Mouse (Mus musculus) cerebellum, adult 2 months (tissue): Measurements from ENCODE around the gene Limk2. TPM values are rescaled to one million over a fixed set of nuclear protein-coding genes. Genes with fewer than 3 reads are reported as not detected.
A peak's percentile ranks its signal among the peaks of the same experiment; 100 is the strongest.

Source experiments
- DNase-seq, 2 experiments: peaks; one replicate each; pipeline ENCODE4 v3.0.0; 2021
- H3K27ac ChIP-seq: fragments of 200-500 bp; 2 replicates; pipeline ENCODE4 v1.5.1; 2012; ENCODE audit warnings: low read length, control low read depth, inconsistent platforms; ENCODE audit not compliant: insufficient read depth
- H3K27me3 ChIP-seq: fragments of 200-500 bp; 2 replicates; pipeline ENCODE4 v1.6.1; 2012; ENCODE audit warnings: inconsistent platforms, mild to moderate bottlenecking, low read length, moderate library complexity; ENCODE audit not compliant: control insufficient read depth, insufficient read depth
- H3K4me1 ChIP-seq: fragments of 200-500 bp; 2 replicates; pipeline ENCODE4 v1.6.1; 2011; ENCODE audit warnings: low read length; ENCODE audit not compliant: control insufficient read depth, insufficient read depth
- H3K4me3 ChIP-seq: fragments of 200-500 bp; replicated peaks from 2 replicates; pipeline ENCODE3; 2011; ENCODE audit warnings: mild to moderate bottlenecking, low read depth, low read length, control low read depth; ENCODE audit not compliant: insufficient read depth
- CTCF ChIP-seq: fragments of 200-500 bp; IDR thresholded peaks from 2 replicates; pipeline ENCODE4 v1.5.1; 2011; ENCODE audit warnings: low read depth, mild to moderate bottlenecking, control low read depth, low read length, moderate library complexity, borderline replicate concordance; ENCODE audit not compliant: insufficient read depth
- POLR2A ChIP-seq: fragments of 200-500 bp; IDR thresholded peaks from 2 replicates; pipeline ENCODE4 v1.6.1; 2011; ENCODE audit warnings: low read length, control low read depth, borderline replicate concordance; ENCODE audit not compliant: insufficient read depth
- WGBS: fragments of 180-500 bp; shearing (Covaris S2); methylation state at CpG from one replicate; pipeline ENCODE4 v1.1.7; 2018; 5-methylcytosine and 5-hydroxymethylcytosine counted together
- polyA plus RNA-seq: library from polyadenylated mRNA; depleted of rRNA; stranded (reverse); fragments of >200 nt; gene quantifications from 2 replicates; pipeline ENCODE4 v1.2.3, GENCODE M21; 2012

Gene Limk2
- polyA plus RNA-seq, 1 experiment: 201 TPM

DNA sequence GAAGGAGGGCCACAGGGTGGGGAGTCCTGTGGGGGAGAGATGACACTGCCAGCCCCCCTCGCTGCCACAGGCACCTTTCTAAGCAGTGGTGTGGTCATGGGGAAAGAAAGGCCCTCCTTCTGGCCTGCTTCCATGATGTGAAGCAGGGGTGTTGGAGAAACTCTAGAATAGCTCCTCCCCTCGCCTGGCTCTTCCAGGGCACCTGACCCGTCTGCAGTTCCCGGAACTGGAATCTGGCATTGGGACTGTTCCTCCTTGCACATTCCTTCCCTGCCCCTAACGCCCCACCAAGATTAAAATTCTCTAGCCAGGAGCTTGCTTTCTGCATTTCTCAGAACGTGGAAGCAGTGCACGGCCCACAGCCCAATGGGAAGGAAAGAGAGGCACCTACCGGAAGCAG lies 16.5 kb downstream of the Limk2 start:
- whole genome bisulfite sequencing: 59% methylated on average over 8 of the region's 8 CpGs
- Histone ChIP-seq H3K27me3 (no peaks in the 10 kb centered on the region), H3K4me3 (no peak overlapping the region), H3K27ac (no peak overlapping the region), H3K4me1 (peaks cover 8% of the 10 kb centered on the region; the same call in 1 of the 2 replicates)
- no peak for TF ChIP-seq POLR2A
- TF ChIP-seq CTCF: no peak
- no peak for DNase-seq

DNA sequence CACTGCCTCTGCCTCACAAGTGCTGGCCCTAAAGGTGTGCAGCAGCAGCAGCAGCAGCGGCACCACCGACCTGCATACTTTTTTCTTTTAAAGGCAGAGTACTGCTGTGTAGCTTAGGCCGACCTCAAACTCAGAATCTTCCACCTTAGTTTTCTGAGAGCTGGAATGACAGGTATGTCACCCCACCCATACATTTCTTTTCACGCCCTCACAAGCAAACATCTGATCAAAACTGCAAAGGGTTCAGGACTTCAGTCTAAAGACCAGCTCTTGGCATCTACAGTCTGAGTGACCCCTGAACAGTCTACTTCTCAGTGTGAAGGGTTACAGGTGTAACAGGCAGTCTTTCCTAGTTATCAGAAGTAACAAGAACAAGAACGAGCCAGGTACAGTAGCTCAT lies 18.2 kb downstream of the Limk2 start:
- no peak overlapping the region for H3K4me3 ChIP-seq
- WGBS: 93% methylated on average over 5 of the region's 5 CpGs
- H3K27ac ChIP-seq: no peak overlapping the region
- TF ChIP-seq POLR2A (no peak), CTCF (no peak)
- H3K27me3 ChIP-seq: no peaks in the 10 kb centered on the region
- no peak for DNase-seq
- H3K4me1 ChIP-seq: peaks cover 8% of the 10 kb centered on the region; the same call in 1 of the 2 replicates

DNA sequence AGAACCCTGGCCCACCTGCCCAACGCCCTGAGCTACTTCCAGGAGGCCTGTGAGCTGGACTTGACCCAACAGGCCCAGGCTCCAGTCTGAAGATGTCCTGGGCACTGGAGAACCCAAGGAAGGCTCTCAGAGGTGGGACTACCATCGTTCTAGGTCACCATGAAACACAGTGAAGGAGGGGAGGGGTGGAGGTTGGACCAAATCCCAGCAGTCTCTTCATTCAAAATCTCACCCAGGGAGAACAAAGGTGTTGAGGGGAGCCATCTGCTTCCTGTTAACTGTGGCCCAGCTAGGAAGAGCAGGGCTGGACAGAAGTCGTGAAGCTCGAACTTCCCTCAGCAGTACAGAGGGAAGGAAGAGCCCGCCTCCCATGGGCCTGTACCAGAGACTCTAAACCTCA lies 19.0 kb downstream of the Limk2 start:
- H3K4me3 ChIP-seq: no peak overlapping the region
- 11% methylated on average over 5 of the region's 5 CpGs for WGBS
- peak; percentile 61 to 70 for DNase-seq
- H3K4me1 ChIP-seq: peaks cover 8% of the 10 kb centered on the region; the same call in 1 of the 2 replicates
- TF ChIP-seq POLR2A: no peak
- TF ChIP-seq CTCF: no peak
- no peaks in the 10 kb centered on the region for H3K27me3 ChIP-seq
- peak overlapping the region; percentile 80 for H3K27ac ChIP-seq

DNA sequence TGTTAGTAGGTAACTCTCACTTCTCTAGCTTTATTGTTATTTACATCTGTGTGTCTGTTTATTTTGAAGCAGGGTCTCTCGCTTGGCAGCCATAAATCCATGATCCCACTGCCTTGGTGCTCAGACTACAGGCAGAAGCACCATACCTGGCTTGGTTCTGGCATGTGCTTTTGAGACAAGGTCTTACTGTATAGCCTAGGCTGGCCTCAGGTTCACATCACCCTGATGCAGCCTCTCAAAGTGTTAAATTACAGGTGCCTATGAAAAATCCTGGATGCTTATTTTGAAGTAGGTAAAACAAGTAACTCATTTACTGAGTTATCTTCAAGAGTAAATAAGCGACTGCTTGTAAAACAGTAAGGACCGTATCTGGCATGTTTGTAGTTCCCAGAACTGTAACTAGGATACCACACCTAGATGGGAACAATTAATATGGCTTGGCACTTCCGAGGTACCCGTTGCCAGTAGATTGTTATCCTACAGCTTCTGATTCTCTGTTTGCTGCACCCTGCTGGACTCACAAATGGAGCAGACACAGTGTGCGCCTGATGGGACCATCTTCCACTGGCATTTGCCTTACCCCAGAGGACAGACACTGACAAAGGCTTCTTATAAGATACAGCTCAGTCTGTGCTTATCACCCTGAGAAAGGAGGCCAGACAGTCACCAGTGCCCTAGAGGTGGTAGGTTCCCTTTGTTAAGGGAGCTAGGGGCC lies 21.4 kb downstream of the Limk2 start:
- no peak overlapping the region for H3K27ac ChIP-seq
- no peak overlapping the region for H3K4me3 ChIP-seq
- TF ChIP-seq CTCF: no peak
- TF ChIP-seq POLR2A: no peak
- peaks cover 3% of the 10 kb centered on the region; the same call in 1 of the 2 replicates for H3K4me1 ChIP-seq
- H3K27me3 ChIP-seq: no peaks in the 10 kb centered on the region
- no peak for DNase-seq
- 74% methylated on average over 6 of the region's 6 CpGs for WGBS

DNA sequence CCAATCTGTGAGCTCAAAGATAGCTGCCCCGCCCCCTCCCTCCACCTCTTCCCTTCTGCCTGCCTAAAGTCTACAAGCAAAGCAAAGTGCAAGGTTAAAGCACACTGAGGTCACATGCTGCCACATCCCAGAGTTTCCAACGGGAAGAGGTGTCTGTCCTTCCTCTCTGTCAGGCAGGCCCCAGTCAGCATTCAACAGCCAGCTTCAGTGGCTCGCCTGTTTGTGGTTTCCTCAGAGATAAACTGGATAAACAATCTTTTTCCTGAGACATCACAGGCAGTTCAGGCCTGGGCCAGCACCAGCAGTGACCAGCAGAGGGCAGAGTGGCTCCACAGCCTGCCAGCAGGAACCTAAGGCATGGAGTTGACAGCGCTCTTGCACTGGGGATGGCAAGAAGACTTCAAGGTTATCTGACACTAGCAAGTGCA lies 22.0 kb downstream of the Limk2 start:
- WGBS: 28% methylated on average over 4 of the region's 4 CpGs
- H3K27ac ChIP-seq: no peak overlapping the region

DNA sequence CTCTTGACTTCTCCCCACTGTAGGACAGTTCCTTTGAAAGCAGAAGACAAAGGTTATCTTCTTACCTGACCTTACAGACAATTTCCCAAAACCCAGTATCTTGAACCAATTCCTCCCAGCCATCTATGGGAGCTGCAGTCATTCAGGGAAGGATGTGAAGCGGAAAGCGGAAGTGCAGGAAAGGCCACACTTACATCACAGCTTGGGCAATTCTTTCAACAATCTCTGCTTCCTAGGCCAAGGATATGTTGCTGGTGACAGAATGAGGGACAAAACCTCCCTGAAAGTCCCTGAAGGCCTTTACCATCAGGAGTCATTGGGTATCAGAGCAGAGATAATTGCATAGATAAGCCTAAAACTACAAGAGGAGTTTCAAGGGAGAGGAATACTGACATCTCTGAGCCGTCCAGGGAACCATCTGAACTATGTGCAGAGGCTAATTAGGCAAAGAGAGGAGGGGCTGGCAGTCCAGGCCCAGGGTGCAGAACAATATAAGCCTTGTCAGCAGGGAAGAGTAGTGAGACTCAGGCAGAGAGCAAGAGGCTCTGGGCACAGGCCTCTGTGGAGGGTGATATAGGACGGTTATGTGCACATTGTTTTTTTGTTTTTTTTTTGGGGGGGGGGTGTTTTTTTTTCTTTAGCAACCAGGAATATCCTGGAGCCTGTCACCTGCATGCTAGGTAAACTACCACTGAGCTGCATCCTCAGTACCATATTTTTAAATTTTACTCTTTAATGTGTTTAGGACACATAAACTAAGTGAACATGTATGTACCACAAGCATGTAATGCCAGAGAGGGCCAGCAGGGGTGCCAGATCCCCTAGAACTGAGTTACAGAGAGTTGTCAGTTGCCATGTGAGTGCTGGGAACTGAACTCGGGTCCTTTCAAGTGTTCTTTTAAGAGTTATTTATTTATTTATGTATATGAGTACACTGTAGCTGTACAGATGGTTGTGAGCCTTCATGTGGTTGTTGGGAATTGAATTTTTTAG lies 26.1 kb downstream of the Limk2 start:
- H3K27ac ChIP-seq: peak overlapping the region; percentile 4; the same call in 1 of the 2 replicates
- 84% methylated on average over 5 of the region's 5 CpGs for WGBS

More for the DNA sequence above, 22.0 kb downstream of the Limk2 start:
- Histone ChIP-seq H3K4me1 (peaks cover 3% of the 10 kb centered on the region; the same call in 1 of the 2 replicates), H3K4me3 (no peak overlapping the region), H3K27me3 (no peaks in the 10 kb centered on the region)
- peak; percentile 84 to 92 for DNase-seq
- TF ChIP-seq POLR2A (no peak), CTCF (peak; percentile 99)

DNA sequence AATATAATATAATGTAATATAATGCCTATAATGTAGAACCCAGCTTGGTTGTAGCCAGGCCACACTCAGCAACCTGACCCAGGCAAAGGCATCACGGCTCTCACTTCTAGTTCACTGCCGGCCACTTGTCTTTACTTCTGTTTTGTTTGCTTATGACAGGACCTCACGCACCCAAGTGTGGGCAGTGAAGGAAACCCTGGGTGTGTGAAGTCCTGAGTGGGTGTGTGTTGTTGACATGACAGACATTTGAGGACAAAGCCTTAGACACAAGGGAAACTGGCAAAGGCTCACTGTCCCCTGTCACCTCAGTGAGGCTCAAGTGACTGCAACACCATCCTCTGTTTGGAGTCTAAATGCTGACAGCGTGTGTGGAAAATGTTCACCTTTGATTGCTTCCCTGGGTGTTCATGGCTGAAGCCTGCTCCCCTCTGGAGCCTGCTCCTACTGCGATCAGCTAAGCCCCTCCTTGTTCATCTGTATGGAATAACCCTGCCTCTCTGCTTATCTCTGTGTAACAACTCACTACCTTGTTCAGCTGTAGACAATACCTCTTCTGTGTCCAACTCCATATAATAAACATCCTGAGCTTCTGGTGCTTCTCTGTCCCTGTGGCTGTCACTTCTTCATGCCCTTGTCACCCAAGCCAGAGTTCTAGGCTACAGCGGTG lies 27.7 kb downstream of the Limk2 start:
- no peaks in the 10 kb centered on the region for H3K4me1 ChIP-seq
- TF ChIP-seq POLR2A: no peak
- TF ChIP-seq CTCF: no peak
- H3K4me3 ChIP-seq: no peak overlapping the region
- no peak overlapping the region for H3K27ac ChIP-seq
- WGBS: 94% methylated on average over 6 of the region's 6 CpGs
- H3K27me3 ChIP-seq: no peaks in the 10 kb centered on the region
- no peak for DNase-seq

More for the DNA sequence above, 26.1 kb downstream of the Limk2 start:
- TF ChIP-seq CTCF (no peak), POLR2A (no peak)
- Histone ChIP-seq H3K4me3 (no peak overlapping the region), H3K4me1 (no peaks in the 10 kb centered on the region), H3K27me3 (no peaks in the 10 kb centered on the region)
- DNase-seq: no peak
